19 mouse cellular contexts compared by ENCODE assay signal in genomic region chr7:113893944-113894662, GRCm38 (mm10).
A peak's percentile ranks its signal among the peaks of the same experiment; 100 is the strongest.
DNase-seq lines count a peak whose midpoint lies in the region; ATAC-seq lines count a peak whose summit lies in the region.
"Had no signal": no experiment of that assay in that cellular context is flagged by ENCODE, and none has a peak within 500 bp of the region (broad histone marks: within the 10 kb centered on the region; RNA-seq: fewer than 3 reads in every experiment).

No protein-coding gene starts in this region.

- H3K4me1 ChIP-seq in heart, embryonic 10.5 days = no peaks in the 10 kb centered on the region
- no peaks in the 10 kb centered on the region for H3K4me1 ChIP-seq in kidney, embryonic 16.5 days (ENCODE audit: insufficient read depth, low read length)
- no peaks in the 10 kb centered on the region for H3K4me1 ChIP-seq in intestine, embryonic 14.5 days (replicated peaks; ENCODE audit: control insufficient read depth, insufficient read depth, low read length)
- H3K4me1 ChIP-seq in intestine, embryonic 16.5 days (ENCODE audit: control insufficient read depth, insufficient read depth, low read length) = no peaks in the 10 kb centered on the region
- H3K4me1 ChIP-seq: heart, embryonic 13.5 days; hindbrain, embryonic 15.5 days had no signal

- no peak overlapping the region for H3K4me2 ChIP-seq in kidney, embryonic 16.5 days (replicated peaks; ENCODE audit: low read depth, low read length)
- H3K4me2 ChIP-seq in intestine, embryonic 14.5 days (ENCODE audit: low read length) = no peak overlapping the region
- H3K4me2 ChIP-seq in intestine, embryonic 16.5 days (ENCODE audit: low read depth, low read length) = no peak overlapping the region
- H3K4me2 ChIP-seq: heart, embryonic 13.5 days; hindbrain, embryonic 15.5 days had no signal

- no peak overlapping the region for H3K27ac ChIP-seq in heart, embryonic 10.5 days
- no peak overlapping the region for H3K27ac ChIP-seq in kidney, embryonic 16.5 days (ENCODE audit: low read length)
- H3K27ac ChIP-seq in intestine, embryonic 14.5 days (ENCODE audit: low read depth) = no peak overlapping the region
- H3K27ac ChIP-seq in intestine, embryonic 16.5 days (ENCODE audit: low read length) = no peak overlapping the region
- H3K27ac ChIP-seq: heart, adult 2 months; heart, embryonic 13.5 days; hindbrain, embryonic 15.5 days had no signal

- no peaks in the 10 kb centered on the region for H3K9me3 ChIP-seq in heart, embryonic 10.5 days
- peaks cover 5% of the 10 kb centered on the region; the same call in 1 of the 2 replicates for H3K9me3 ChIP-seq in kidney, embryonic 16.5 days (ENCODE audit: low read length)
- H3K9me3 ChIP-seq in intestine, embryonic 14.5 days (ENCODE audit: control insufficient read depth, low read length) = no peaks in the 10 kb centered on the region
- H3K9me3 ChIP-seq in intestine, embryonic 16.5 days (ENCODE audit: control insufficient read depth, low read length) = no peaks in the 10 kb centered on the region
- H3K9me3 ChIP-seq: hindbrain, embryonic 15.5 days had no signal

- 0 out of 2 replicates have a peak, but pooled peaks have one; percentile 39 for ATAC-seq in kidney, embryonic 16.5 days (ENCODE audit: low FRiP score, low TSS enrichment)
- ATAC-seq in intestine, embryonic 14.5 days (replicated peaks; ENCODE audit: low FRiP score, low TSS enrichment, low read depth) = 0 out of 2 replicates have a peak, but pooled peaks have one; percentile 43
- ATAC-seq in intestine, embryonic 16.5 days = peak; percentile 92
- ATAC-seq: activated CD4-positive, CD25-positive, alpha-beta regulatory T cell, adult 4 months; forebrain, postnatal 0 days; Patski had no signal

- no peak overlapping the region for H3K4me3 ChIP-seq in heart, embryonic 10.5 days
- H3K4me3 ChIP-seq in kidney, embryonic 16.5 days (ENCODE audit: low read length) = no peak overlapping the region
- H3K4me3 ChIP-seq in intestine, embryonic 14.5 days (ENCODE audit: low read depth, low read length) = no peak overlapping the region
- H3K4me3 ChIP-seq in intestine, embryonic 16.5 days (ENCODE audit: low read length) = no peak overlapping the region
- H3K4me3 ChIP-seq: heart, adult 2 months; heart, embryonic 13.5 days; hindbrain, embryonic 15.5 days had no signal

- peaks cover 44% of the 10 kb centered on the region for H3K36me3 ChIP-seq in heart, embryonic 10.5 days
- no peaks in the 10 kb centered on the region for H3K36me3 ChIP-seq in kidney, embryonic 16.5 days (ENCODE audit: insufficient read depth, low read length)
- H3K36me3 ChIP-seq in intestine, embryonic 14.5 days (ENCODE audit: control insufficient read depth, insufficient read depth, low read length) = no peaks in the 10 kb centered on the region
- no peaks in the 10 kb centered on the region for H3K36me3 ChIP-seq in intestine, embryonic 16.5 days (ENCODE audit: control insufficient read depth, insufficient read depth, low read length)
- H3K36me3 ChIP-seq: hindbrain, embryonic 15.5 days had no signal

- no peaks in the 10 kb centered on the region for H3K27me3 ChIP-seq in heart, embryonic 10.5 days (ENCODE audit: insufficient read depth, poor library complexity, severe bottlenecking)
- H3K27me3 ChIP-seq in kidney, embryonic 16.5 days (ENCODE audit: insufficient read depth, low read length) = no peaks in the 10 kb centered on the region
- H3K27me3 ChIP-seq in intestine, embryonic 14.5 days (replicated peaks; ENCODE audit: control insufficient read depth, insufficient read depth, low read length) = no peaks in the 10 kb centered on the region
- no peaks in the 10 kb centered on the region for H3K27me3 ChIP-seq in intestine, embryonic 16.5 days (replicated peaks; ENCODE audit: control insufficient read depth, insufficient read depth, low read length)
- H3K27me3 ChIP-seq: CH12.LX; heart, embryonic 13.5 days; hindbrain, embryonic 15.5 days had no signal

- no peak overlapping the region for H3K9ac ChIP-seq in kidney, embryonic 16.5 days (replicated peaks; ENCODE audit: low read length)
- no peak overlapping the region for H3K9ac ChIP-seq in intestine, embryonic 14.5 days (ENCODE audit: low read length)
- H3K9ac ChIP-seq in intestine, embryonic 16.5 days (ENCODE audit: low read depth, low read length) = no peak overlapping the region
- H3K9ac ChIP-seq: forebrain, postnatal 0 days; heart, embryonic 13.5 days; hindbrain, embryonic 15.5 days had no signal

- DNase-seq in heart, embryonic 10.5 days (ENCODE audit: low spot score) = peak; percentile 68
- no peak for DNase-seq in heart, adult 8-10 months (ENCODE audit: low spot score)
- DNase-seq in kidney, postnatal 14 days = no peak
- DNase-seq in intestine, embryonic 14.5 days (ENCODE audit: low spot score) = no peak
- DNase-seq in thymus, adult 18-20 months = no peak
- DNase-seq: adrenal gland, postnatal 25 days; cerebellum, adult 18-20 months; cerebellum, adult 9-11 months; forebrain, postnatal 0 days; gastrocnemius, postnatal 14 days; heart, adult 2 months; heart, postnatal 36 days had no signal

- WGBS in heart, embryonic 10.5 days = 87% methylated on average over 7 of the region's 7 CpGs
- 81% methylated on average over 7 of the region's 7 CpGs for WGBS in kidney, embryonic 16.5 days
- 84% methylated on average over 7 of the region's 7 CpGs for WGBS in intestine, embryonic 14.5 days
- WGBS in intestine, embryonic 16.5 days = 82% methylated on average over 7 of the region's 7 CpGs

Comparison
In these comparisons a context has a peak if more than half of its experiments do, and no peak if none do; other contexts are left out.
1. ATAC-seq: peak in every context shown above with its lines; median percentile 92 in intestine, embryonic 16.5 days; 43 in intestine, embryonic 14.5 days; 39 in kidney, embryonic 16.5 days.